Mouse (Mus musculus) lung, postnatal 0 days (tissue): ENCODE results near the gene Insm1. TPM values are rescaled to one million over a fixed set of nuclear protein-coding genes. Genes with fewer than 3 reads are reported as not detected.

Experiments
- ATAC-seq: fragments of 200-750 bp; cut with Nextera tagmentation; 2 replicates; pipeline ENCODE4 v1.8.0; 2017; ENCODE audit warnings: moderate library complexity
- DNase-seq: peaks from one replicate; pipeline ENCODE4 v3.0.0-alpha.2; 2016; ENCODE audit warnings: low spot score
- H3K27ac ChIP-seq: fragments of 300-500 bp; sonication (generic); 2 replicates; pipeline ENCODE4 v1.5.1; 2014; ENCODE audit warnings: antibody characterized with exemption, mild to moderate bottlenecking, low read length, mixed read lengths
- H3K27me3 ChIP-seq: fragments of 300-500 bp; sonication (generic); replicated peaks from 2 replicates; pipeline ENCODE4 v1.6.1; 2014; ENCODE audit warnings: low read length, mixed read lengths; ENCODE audit not compliant: insufficient read depth
- H3K36me3 ChIP-seq: fragments of 300-500 bp; sonication (generic); 2 replicates; pipeline ENCODE4 v1.6.1; 2014; ENCODE audit warnings: low read length, mixed read lengths; ENCODE audit not compliant: insufficient read depth
- H3K4me1 ChIP-seq: fragments of 300-500 bp; sonication (generic); 2 replicates; pipeline ENCODE4 v1.6.1; 2014; ENCODE audit warnings: antibody characterized with exemption, low read depth, low read length, mixed read lengths; ENCODE audit not compliant: insufficient read depth
- H3K4me2 ChIP-seq: fragments of 300-500 bp; sonication (generic); replicated peaks from 2 replicates; pipeline ENCODE4 v1.6.1; 2014; ENCODE audit warnings: low read depth, mild to moderate bottlenecking, low read length, moderate library complexity, mixed read lengths
- H3K4me3 ChIP-seq: fragments of 300-500 bp; sonication (generic); 2 replicates; pipeline ENCODE4 v1.5.1; 2014; ENCODE audit warnings: low read depth, low read length
- H3K9ac ChIP-seq: fragments of 300-500 bp; sonication (generic); replicated peaks from 2 replicates; pipeline ENCODE4 v1.6.1; 2014; ENCODE audit warnings: low read depth, mild to moderate bottlenecking
- H3K9me3 ChIP-seq: fragments of 300-500 bp; sonication (generic); 2 replicates; pipeline ENCODE4 v1.6.1; 2016; ENCODE audit warnings: low read length, mixed read lengths
- CTCF ChIP-seq: IDR thresholded peaks from 2 replicates; pipeline ENCODE4 v1.5.1; 2016; ENCODE audit warnings: antibody characterized with exemption, mild to moderate bottlenecking
- EP300 ChIP-seq: IDR thresholded peaks from 2 replicates; pipeline ENCODE4 v1.6.1; 2016; ENCODE audit warnings: antibody characterized with exemption, mild to moderate bottlenecking, control low read depth
- WGBS: fragments of 180-500 bp; shearing (Covaris S2); extraction: QIAGEN DNeasy Blood & Tissue Kit; methylation state at CpG from one replicate; pipeline ENCODE4 v1.1.7; 2014; 5-methylcytosine and 5-hydroxymethylcytosine counted together
- polyA plus RNA-seq: library from polyadenylated mRNA; unstranded; fragments of >200 nt; fragmentation: Nextera tagmentation; extraction: Ambion mirVana; gene quantifications from 2 replicates; pipeline ENCODE4 v1.2.1, GENCODE M21; 2015

The Insm1 gene
- 0.06 TPM in 1 of 2 replicates, not detected in the other for polyA plus RNA-seq

DNA sequence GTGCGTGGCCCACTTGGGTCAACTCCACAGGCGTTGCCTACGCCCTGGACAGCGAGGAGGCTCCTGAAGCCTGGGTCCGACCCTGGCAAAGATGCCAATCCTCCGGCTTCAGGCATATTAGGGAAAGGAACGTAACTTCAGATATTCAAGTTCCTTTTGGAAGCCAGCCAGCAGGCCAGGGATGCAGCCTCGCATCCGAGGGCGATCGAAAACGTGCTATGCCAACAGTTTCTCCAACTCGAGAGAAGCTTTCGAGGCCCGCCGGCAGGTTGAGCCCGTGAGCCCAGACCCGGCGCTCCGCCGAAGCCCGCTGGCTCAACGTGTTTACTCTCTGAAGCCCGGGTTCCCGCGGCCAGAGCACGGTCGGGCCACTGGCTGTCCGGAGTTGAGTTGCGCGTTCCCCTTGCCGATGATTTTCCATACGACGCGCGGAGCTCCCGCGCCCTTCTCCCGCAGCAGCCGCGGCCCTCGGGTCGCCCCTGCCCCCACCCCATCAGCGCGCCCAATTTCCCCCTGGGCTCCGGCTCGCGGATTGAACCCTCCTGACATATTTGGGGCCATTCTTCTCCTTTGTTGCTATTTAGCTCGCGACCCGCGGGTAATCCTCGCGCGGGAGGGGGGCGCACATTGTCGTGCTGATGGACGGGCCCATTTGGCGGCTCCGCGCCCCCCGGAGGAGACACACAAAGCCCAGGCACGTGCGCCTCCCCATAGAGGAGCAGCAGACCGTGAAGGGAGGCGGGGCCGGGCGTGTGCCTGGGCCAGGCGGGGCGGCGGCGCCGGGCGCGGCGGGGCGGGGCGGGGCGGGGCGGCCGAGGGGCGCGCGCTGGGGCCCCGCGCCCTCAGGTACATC is at the start of gene Insm1:
TSS of gene Insm1 (plus strand) at position 846 of the 853 bp plus-strand sequence.
- TF ChIP-seq EP300 (no peak), CTCF (no peak)
- WGBS = under 1% methylated on average over 75 of the region's 86 CpGs

DNA sequence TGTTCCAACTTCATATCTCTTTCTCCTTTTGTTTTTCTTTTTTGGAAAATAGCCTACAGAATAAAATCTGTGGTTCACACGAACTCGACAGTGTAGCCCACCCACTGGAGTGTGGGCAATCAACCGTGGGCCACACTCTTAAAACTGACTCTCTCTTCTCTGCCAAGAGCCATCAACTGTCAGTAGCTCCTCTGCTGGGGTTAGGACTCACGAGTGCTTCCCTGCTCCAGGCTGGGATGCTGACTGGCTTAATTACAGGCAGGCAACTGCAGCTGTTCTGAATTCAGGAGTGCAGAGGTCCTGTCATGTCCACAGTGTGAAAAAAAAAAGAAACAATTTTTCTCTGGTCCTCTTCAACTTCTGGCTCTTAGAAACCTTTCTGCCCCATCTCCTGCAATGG is 49.6 kb upstream of the Insm1 start:
- H3K9me3 ChIP-seq = no peaks in the 10 kb centered on the region
- no peak for DNase-seq
- WGBS = 56% methylated on average over 4 of the region's 4 CpGs
- TF ChIP-seq EP300 (no peak), CTCF (no peak)
- no peaks in the 10 kb centered on the region for H3K4me1 ChIP-seq
- no peaks in the 10 kb centered on the region for H3K27me3 ChIP-seq
- no peak overlapping the region for H3K27ac ChIP-seq
- H3K4me2 ChIP-seq = no peak overlapping the region
- no peaks in the 10 kb centered on the region for H3K36me3 ChIP-seq
- no peak overlapping the region for H3K9ac ChIP-seq
- ATAC-seq = no peak
- no peak overlapping the region for H3K4me3 ChIP-seq

More for the DNA sequence above, at the start of gene Insm1:
- Histone ChIP-seq H3K36me3 (no peaks in the 10 kb centered on the region), H3K4me3 (peak within 1 kb of the TSS; percentile 41), H3K27me3 (peaks cover 82% of the 10 kb centered on the region), H3K9ac (no peak within 1 kb of the TSS), H3K27ac (no peak within 1 kb of the TSS), H3K4me1 (peaks cover 22% of the 10 kb centered on the region), H3K4me2 (peak within 1 kb of the TSS; percentile 87), H3K9me3 (no peaks in the 10 kb centered on the region)
- DNase-seq (peak; percentile 22), ATAC-seq (peak; percentile 33; the same call in 1 of the 2 replicates)

DNA sequence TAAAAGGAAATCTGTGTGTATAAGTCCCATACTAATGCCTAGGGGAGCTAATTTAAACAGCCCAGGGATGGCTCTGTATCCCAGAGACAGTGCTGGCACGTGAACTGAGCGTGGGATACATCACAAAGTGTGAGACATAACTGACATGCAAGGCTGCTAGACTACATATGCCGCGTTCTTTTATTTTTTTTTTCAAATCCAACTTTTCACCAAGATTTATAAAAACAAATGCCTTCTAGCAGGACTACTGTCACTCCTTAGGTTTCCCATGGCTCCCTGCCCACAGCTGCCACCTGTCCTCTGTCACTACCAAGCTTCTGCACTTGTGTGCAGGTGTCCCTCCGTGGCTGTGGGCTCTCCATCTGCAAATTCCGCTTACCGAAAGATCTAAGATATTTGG is 47.5 kb upstream of the Insm1 start:
- ATAC-seq = no peak

DNA sequence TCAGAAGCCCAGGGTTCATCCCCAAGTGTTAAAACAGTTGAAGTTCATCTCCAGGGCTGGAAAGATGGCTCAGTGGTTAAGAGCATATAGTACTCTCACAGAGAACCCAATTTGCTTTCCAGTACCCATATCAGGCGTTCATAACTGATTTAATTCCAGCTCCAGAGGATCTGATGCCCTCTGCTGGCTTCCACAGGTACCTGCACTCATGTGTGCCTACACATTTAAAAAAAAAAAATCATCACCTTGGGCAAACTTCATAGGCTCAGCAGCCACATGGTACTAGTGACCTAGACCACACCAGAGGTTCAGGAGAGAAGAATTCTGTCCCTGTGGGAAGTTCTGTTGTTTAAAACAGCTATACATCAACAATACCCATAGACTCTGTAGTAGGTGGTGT is 43.0 kb upstream of the Insm1 start:
- H3K4me1 ChIP-seq = no peaks in the 10 kb centered on the region
- H3K4me3 ChIP-seq = no peak overlapping the region
- ATAC-seq (no peak), DNase-seq (no peak)
- 62% methylated on average over 1 of the region's 1 CpGs for WGBS
- TF ChIP-seq EP300 (no peak), CTCF (no peak)
- H3K27me3 ChIP-seq = no peaks in the 10 kb centered on the region
- H3K36me3 ChIP-seq = no peaks in the 10 kb centered on the region
- H3K9ac ChIP-seq = no peak overlapping the region
- H3K27ac ChIP-seq = no peak overlapping the region
- no peak overlapping the region for H3K4me2 ChIP-seq
- H3K9me3 ChIP-seq = no peaks in the 10 kb centered on the region

More for the DNA sequence above, 47.5 kb upstream of the Insm1 start:
- no peak for DNase-seq
- WGBS = 79% methylated on average over 7 of the region's 7 CpGs
- no peak overlapping the region for H3K4me3 ChIP-seq
- no peaks in the 10 kb centered on the region for H3K27me3 ChIP-seq
- H3K27ac ChIP-seq = no peak overlapping the region
- H3K9ac ChIP-seq = no peak overlapping the region
- H3K4me1 ChIP-seq = no peaks in the 10 kb centered on the region
- no peaks in the 10 kb centered on the region for H3K9me3 ChIP-seq
- H3K4me2 ChIP-seq = no peak overlapping the region
- H3K36me3 ChIP-seq = no peaks in the 10 kb centered on the region
- TF ChIP-seq CTCF (no peak), EP300 (no peak)

DNA sequence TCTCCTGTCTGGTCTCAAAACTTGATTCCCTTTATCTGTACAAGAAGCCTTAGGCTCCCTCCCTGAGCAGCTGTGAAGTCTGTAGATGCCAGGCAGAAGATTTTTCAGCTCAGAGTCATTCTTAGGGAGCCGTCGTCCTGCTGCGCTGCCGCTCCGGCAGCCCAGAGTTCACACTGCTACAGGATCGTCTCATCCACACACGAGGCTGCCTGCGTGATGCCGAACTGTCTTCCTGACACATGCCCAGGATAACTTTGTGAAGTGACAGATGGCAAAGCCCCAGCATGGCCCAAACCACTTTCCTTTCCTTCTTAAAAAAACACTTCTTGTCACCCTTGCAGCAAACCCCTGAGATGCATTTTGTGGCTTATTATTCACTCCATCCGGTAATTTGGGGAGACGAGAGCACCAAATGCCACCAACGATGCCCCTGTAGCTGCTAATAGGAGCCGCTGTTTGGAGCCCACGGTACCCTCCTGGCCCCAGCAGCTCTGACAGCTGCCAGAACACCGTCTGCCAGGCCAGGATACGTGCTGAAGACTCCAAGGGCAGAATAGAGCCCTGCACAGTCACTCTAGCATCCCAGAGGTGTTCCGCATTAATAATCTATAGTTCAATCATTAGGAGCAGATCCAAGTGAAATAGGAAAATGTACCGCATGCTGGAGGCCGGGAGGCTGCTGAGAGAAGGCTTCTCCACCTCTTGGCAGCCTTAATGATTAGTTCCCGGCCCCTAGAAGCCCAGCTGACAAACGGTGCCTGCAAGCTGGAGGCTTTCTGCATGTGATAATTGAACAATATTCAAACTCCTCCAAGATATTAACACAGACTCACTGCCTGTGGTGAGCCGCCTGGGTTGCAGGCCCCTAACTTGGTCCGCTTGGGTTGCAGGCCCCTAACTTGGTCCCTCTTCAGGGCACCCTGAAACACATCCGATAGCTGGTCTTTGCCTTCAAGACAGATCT is 37.6 kb upstream of the Insm1 start:
- Histone ChIP-seq H3K27ac (no peak overlapping the region), H3K9me3 (no peaks in the 10 kb centered on the region), H3K4me2 (no peak overlapping the region), H3K9ac (no peak overlapping the region), H3K27me3 (no peaks in the 10 kb centered on the region), H3K4me1 (no peaks in the 10 kb centered on the region), H3K4me3 (no peak overlapping the region), H3K36me3 (no peaks in the 10 kb centered on the region)
- no peak for TF ChIP-seq EP300
- ATAC-seq (no peak), DNase-seq (no peak)
- 65% methylated on average over 24 of the region's 24 CpGs for WGBS

DNA sequence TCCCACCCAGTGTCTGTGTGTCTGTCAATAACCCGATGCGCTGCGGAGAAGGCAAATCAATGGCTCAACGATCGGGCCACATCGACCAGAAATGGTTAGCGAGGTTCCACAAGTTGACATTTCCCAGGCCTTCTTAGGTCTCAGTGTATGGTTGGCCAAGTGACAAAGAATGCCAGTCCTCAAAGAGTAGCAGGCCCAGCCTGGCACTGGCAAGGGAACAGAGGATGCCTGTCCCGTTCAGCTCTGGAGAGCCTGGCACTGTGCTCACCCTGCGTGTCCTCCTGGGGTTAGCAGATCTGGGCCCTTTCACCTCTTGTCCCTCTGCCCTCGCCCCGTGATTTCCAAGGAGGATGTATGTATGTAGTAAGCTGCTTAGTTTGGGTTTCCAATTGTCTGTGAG is 25.6 kb upstream of the Insm1 start:
- no peaks in the 10 kb centered on the region for H3K27me3 ChIP-seq
- no peak for ATAC-seq
- H3K9ac ChIP-seq = no peak overlapping the region
- TF ChIP-seq CTCF (no peak), EP300 (no peak)
- no peak for DNase-seq
- H3K36me3 ChIP-seq = no peaks in the 10 kb centered on the region
- WGBS = 89% methylated on average over 11 of the region's 11 CpGs
- no peak overlapping the region for H3K4me2 ChIP-seq
- no peaks in the 10 kb centered on the region for H3K4me1 ChIP-seq
- no peak overlapping the region for H3K27ac ChIP-seq
- H3K9me3 ChIP-seq = no peaks in the 10 kb centered on the region
- no peak overlapping the region for H3K4me3 ChIP-seq
